ENCODE assay signal across 9 mouse cellular contexts in genomic region chr10:75303324-75304048, GRCm38 (mm10). TPM values are rescaled to one million over a fixed set of nuclear protein-coding genes. Genes with fewer than 3 reads are reported as not detected.
DNase-seq lines count a peak whose midpoint lies in the region; ATAC-seq lines count a peak whose summit lies in the region.
"Had no signal": no experiment of that assay in that cellular context is flagged by ENCODE, and none has a peak within 500 bp of the region (broad histone marks: within the 10 kb centered on the region; RNA-seq: fewer than 3 reads in every experiment).

No protein-coding gene starts in this region.

- no peak overlapping the region for H3K9ac ChIP-seq in liver, embryonic 11.5 days (ENCODE audit: low read depth, low read length)
- H3K9ac ChIP-seq in limb, embryonic 15.5 days = no peak overlapping the region
- H3K9ac ChIP-seq: limb, embryonic 13.5 days had no signal

- H3K36me3 ChIP-seq in liver, embryonic 11.5 days (ENCODE audit: control insufficient read depth, insufficient read depth, low read length) = peaks cover 3% of the 10 kb centered on the region; the same call in 1 of the 2 replicates
- H3K36me3 ChIP-seq in limb, embryonic 15.5 days = peaks cover 75% of the 10 kb centered on the region

- no peak overlapping the region for H3K4me2 ChIP-seq in liver, embryonic 11.5 days
- no peak overlapping the region for H3K4me2 ChIP-seq in limb, embryonic 15.5 days
- H3K4me2 ChIP-seq: limb, embryonic 13.5 days had no signal

- 53% methylated on average over 8 of the region's 8 CpGs for WGBS in liver, embryonic 11.5 days
- WGBS in limb, embryonic 15.5 days = 77% methylated on average over 8 of the region's 8 CpGs

- H3K27ac ChIP-seq in liver, embryonic 11.5 days (ENCODE audit: low read depth, low read length) = peak overlapping the region; percentile 65
- H3K27ac ChIP-seq in limb, embryonic 15.5 days = 0 out of 2 replicates have a peak overlapping the region, but pooled peaks have one; percentile 19
- H3K27ac ChIP-seq: limb, embryonic 13.5 days had no signal

- H3K27me3 ChIP-seq in liver, embryonic 11.5 days (replicated peaks; ENCODE audit: control insufficient read depth, insufficient read depth, low read length) = no peaks in the 10 kb centered on the region
- no peaks in the 10 kb centered on the region for H3K27me3 ChIP-seq in limb, embryonic 15.5 days
- H3K27me3 ChIP-seq: limb, embryonic 13.5 days had no signal

- H3K4me1 ChIP-seq in liver, embryonic 11.5 days (replicated peaks; ENCODE audit: control insufficient read depth, insufficient read depth, low read length) = peaks cover 45% of the 10 kb centered on the region
- H3K4me1 ChIP-seq in limb, embryonic 15.5 days = peaks cover 6% of the 10 kb centered on the region

- no peak for DNase-seq in liver, embryonic 11.5 days (ENCODE audit: low spot score)
- no peak for DNase-seq in liver
- peak; percentile 44 to 52 for DNase-seq in cerebellum, adult 18-20 months
- DNase-seq in frontal cortex, postnatal 14 days (ENCODE audit: low spot score in 2 of 2) = peak; percentile 50 to 74
- no peak for DNase-seq in adrenal gland, postnatal 10 days
- DNase-seq in adrenal gland, adult 8-10 months = no peak
- no peak for DNase-seq in embryo, embryonic 11 days

- H3K9me3 ChIP-seq in liver, embryonic 11.5 days (ENCODE audit: control insufficient read depth, low read length) = no peaks in the 10 kb centered on the region
- no peaks in the 10 kb centered on the region for H3K9me3 ChIP-seq in limb, embryonic 15.5 days
- H3K9me3 ChIP-seq: limb, embryonic 13.5 days had no signal

- H3K4me3 ChIP-seq in liver, embryonic 11.5 days (ENCODE audit: low read depth, low read length) = no peak overlapping the region
- no peak overlapping the region for H3K4me3 ChIP-seq in limb, embryonic 15.5 days
- H3K4me3 ChIP-seq: limb, embryonic 13.5 days had no signal

- no peak for ATAC-seq in liver, embryonic 11.5 days (replicated peaks; ENCODE audit: low FRiP score)
- no peak for ATAC-seq in limb, embryonic 15.5 days (ENCODE audit: insufficient number of reproducible peaks, low FRiP score, low TSS enrichment, low read depth)

RNA-seq across cellular contexts. Expression of gene Adora2a, which starts 13.2 kb away (rescaled TPM):
- 5.1 and 6.0 TPM in 2 replicates for polyA plus RNA-seq in liver, embryonic 11.5 days (2014; fragmentation: Nextera tagmentation; extraction: Ambion mirVana)
- 1.9 and 2.9 TPM in 2 replicates for polyA plus RNA-seq in limb, embryonic 15.5 days (2015; fragmentation: Nextera tagmentation; extraction: Ambion mirVana)
- total RNA-seq in adrenal gland, postnatal 10 days (2021) = 10 to 100 TPM; 10.2 to 12.8 TPM
- total RNA-seq in adrenal gland, adult 8-10 months (2022) = 1 to 10 TPM; 1.6 to 5.2 (median 2.4) TPM

Comparison
In these comparisons a context has a peak if more than half of its experiments do, and no peak if none do; other contexts are left out.
1. DNase-seq: peak in cerebellum, adult 18-20 months (2 of 2) and frontal cortex, postnatal 14 days (2 of 2); none in liver, embryonic 11.5 days (single experiment), liver (single experiment), adrenal gland, postnatal 10 days (single experiment), adrenal gland, adult 8-10 months (single experiment) and embryo, embryonic 11 days (single experiment).